Mouse (Mus musculus) kidney, adult 8-10 months (tissue): ENCODE results near the gene Ncapd3.

Source experiments
- DNase-seq, 2 experiments: peaks; one replicate each; pipeline ENCODE4 v3.0.0; 2022

Gene Ncapd3

DNA sequence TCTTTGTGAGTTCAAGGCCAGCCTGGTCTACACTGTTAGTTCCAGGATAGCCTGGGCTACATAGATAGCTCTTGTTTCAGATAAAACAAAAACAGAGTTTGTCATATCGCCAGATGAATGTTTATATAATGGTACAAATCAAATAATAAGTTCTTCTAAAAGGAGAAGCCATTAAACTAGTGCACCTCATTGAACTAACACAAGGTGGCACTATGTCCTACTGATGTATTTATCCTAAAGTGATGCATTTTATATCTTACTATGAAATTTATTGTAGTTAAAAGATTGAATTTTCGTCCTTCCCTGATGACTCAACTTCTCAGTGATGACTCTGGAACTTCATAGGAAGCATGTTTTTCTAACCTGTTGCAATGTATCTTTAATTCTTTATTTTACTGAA lies 19.5 kb downstream of the Ncapd3 start:
- no peak for DNase-seq

DNA sequence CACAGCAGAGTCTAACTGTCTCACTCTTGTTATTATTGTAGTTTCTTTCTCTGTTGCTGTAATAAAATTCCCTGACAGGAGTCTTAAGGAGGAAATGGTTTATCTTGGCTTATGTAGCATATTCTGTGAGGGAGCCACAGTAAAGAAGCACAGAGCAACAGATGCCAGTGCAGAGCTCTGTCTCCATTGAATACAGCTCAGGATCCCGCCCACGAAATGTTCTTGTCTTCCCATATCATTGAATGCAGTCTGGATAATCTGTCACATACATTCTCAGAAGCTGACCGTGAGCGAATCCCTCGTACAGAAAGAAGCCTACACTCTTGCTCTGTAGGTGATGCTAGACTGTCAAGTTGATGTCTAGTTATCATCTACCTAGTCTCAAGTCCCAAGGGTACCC lies 28.4 kb downstream of the Ncapd3 start:
- DNase-seq, result no peak

DNA sequence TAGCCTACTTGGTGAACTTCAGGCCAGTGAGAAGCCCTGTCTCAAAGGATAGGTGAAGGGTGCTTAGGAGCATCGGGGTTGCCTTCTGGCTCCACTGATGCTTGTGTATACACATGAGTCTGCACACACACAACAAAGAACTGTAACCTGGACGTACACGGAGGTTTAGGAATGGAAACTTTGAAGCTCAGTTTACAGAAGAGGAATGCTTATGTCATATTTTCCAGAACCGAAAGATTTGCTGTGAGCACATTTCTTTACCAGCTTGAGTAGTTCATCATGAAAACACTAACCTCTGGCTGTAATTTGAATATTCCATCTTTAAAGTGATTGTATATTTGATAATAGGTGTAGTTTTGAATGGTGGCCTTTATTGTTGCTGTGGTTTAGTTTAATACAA lies 40.9 kb downstream of the Ncapd3 start:
- no peak for DNase-seq

DNA sequence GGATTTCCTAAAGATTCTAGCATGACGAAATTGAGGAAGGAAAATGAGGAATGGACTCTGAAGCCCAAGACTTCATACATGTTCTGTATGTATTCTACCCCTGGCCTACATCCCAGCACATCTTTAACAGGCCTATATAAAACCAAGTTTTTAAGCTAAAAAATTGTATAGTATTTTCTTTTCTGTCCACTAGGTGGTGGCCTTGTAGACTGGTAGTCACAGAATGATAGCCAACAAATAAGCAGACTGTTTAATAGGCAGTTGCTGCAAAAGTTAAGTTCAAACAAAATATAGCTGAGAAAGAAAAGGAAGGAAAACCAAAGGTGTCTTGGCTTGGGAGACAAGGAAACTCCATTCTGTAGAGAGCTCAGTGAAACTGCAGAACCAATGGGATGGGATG lies 44.7 kb downstream of the Ncapd3 start:
- no peak for DNase-seq

DNA sequence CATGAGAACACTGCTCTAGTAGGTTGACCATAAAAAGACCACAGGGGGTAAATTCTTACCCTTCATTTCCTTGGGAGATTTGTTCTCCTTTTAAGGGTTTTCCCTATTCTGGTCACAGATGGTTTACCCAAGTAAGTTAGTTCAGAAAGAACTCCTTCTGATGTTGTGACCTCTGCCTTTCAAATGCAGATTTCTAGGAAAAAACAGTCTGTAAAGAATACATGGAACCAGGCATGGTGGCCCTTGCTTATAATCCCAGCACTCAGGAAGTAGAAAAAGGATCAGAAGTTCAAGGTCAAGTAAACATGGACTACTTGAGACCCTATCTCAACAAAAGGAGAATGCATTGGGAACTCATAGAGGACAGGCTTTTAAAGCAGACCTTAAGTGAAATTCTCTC lies 45.8 kb downstream of the Ncapd3 start:
- no peak for DNase-seq

DNA sequence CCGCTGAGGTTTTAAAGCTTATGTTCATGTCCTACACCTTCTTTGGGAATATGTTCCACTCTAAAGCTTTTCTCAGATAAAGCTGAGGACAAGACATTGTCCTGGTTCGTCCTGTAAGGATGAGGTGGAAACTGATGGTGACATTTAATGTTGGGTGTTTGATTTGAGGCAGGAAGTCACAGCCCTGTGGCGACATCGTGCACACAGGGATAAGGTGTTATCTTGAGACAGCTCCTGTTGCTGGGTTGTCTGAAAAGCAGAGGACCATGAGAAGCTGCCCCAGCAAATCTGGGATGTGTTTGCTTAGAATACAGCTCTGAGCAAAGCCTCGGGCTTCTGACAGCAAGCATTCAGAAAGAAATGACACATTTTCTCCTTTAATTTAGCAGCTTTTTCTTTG lies 56.3 kb downstream of the Ncapd3 start:
- DNase-seq, result no peak

GRCm38 (mm10) chr9:27087402-27087801 lies 57.4 kb downstream of the Ncapd3 start:
- DNase-seq, result no peak

DNA sequence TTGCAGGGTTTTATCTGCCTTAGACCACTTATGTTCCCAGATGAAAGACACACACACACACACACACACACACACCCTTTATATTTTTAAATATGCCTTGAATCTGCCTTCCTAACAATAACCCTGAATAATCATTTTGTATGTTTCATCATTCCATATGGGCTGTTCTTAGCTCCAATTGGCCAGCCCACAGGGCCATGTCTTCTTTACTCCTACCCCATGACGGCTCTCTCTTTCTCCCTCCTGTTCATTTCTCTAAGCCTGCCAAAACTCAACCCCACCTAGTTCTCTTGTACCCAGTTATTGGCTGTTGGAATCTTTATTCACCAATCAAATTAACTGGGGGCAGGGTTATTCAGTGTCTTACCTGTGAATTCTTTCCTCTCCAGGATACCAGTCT lies 60.2 kb downstream of the Ncapd3 start:
- no peak for DNase-seq

DNA sequence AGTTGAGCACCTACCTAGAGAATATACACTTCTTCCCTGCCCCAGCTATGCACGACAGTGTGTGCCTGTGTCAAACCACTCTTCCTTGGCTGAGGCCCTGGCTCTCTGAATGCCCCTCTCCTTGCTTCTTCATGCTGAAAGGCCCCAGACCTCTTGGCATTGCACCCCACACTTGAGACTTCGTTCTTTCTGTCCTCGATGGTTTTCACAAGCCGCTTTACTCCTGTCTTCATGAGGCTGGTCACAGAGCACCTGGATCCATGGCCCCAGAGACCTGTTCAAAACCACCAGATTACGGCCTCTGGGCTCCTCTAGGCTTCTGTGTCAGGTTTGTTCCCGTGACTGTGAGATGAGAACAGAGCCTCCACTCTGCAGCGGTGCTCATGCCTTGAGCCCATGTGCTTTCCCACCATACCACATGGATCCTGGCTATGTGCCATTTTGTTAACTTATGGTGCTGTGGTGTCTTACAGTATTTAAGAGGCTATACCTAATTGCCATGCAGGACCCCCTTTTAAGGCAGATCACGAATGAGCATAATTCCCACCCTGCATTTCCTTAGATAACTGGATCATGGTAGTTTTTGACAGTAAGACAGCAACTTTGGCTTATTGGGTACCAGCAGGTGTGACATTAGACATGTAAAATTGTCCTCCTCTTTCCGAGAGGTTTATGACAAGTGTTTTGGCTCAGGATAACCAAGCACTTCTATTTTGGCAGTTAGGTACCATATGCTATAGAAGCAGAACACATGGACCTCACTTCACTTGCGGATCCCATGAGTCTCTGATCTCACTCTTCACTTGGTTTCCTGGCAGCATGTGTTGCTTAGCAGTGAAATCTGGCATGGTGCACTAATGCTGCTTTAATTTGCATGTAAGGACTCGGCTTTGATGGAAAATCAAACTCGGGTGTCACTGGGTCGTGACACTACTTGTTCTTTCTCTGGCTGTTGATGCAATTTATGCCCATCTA lies 61.1 kb downstream of the Ncapd3 start:
- no peak for DNase-seq

- no peak for DNase-seq
Measured at GRCm38 (mm10) chr9:27092916-27093315, 62.9 kb downstream of the Ncapd3 start.

DNA sequence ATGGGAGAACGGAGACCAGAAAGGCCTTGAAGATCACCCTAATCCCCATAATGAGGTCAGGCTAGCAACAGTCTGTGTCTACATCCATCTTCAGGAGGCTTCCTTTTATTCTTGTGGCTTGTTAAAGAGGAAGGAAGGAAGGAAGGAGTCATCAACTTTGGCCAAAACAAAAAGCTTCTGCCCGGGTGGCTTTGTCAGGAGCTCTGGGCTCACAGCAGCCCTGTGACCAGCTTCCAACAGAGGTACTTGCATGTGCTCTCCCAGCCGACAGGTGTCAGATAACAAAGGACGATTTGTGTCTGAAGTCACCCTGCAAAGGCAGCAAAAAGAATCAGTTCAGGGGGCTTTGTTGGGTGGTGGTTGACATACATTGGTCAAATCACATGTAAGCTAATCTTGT lies 68.1 kb downstream of the Ncapd3 start:
- peak in 1 of 2 experiments; percentile 20 for DNase-seq

DNA sequence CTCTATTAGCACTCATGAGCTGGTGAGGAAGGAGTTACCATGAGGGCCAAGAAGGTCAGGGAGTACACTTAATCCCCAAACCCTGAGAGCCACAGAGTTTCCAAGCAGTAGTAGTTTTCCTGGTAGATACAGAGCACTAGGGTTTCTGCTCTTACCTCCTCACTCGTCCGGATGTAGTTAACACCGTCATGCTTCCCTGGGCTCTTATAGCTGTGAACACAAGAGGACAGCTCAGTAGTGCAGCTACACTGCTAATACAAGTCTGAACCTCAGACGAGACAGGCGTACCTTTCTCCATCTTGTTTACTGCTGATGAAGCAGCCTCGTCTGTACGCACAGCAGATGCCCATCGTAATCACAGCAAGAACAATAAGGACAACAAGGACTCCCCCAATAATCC lies 68.6 kb downstream of the Ncapd3 start:
- no peak for DNase-seq

- DNase-seq, result no peak
Measured at GRCm38 (mm10) chr9:27099474-27099873, 69.5 kb downstream of the Ncapd3 start.

- DNase-seq, result no peak
Measured at GRCm38 (mm10) chr9:27101466-27101865, 71.5 kb downstream of the Ncapd3 start.

- peak in 1 of 2 experiments; percentile 54 for DNase-seq
Measured at GRCm38 (mm10) chr9:27106081-27106480, 76.1 kb downstream of the Ncapd3 start.

DNA sequence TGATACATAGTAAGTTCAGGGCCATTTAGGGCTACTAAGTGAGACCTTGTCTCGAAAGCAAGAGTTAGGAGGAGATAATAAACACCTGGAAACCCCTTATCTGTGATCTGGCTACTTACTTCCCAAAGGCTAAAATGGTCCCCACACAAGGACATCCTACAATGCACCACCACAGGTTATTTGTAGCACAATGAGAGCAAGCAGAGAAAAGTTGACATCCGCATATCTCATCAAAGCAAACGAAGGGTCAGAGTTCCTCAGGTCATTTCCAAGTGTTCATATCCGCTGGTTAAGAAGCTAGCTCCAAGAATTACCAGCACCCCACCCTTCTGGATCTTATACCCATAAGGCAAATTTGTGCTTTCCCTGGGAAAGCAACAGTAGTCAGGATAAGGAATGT lies 78.5 kb downstream of the Ncapd3 start:
- DNase-seq, result peak in 1 of 2 experiments; percentile 58

- DNase-seq, result peak; percentile 69 to 85
Measured at GRCm38 (mm10) chr9:27109533-27110514, 79.8 kb downstream of the Ncapd3 start.

DNA sequence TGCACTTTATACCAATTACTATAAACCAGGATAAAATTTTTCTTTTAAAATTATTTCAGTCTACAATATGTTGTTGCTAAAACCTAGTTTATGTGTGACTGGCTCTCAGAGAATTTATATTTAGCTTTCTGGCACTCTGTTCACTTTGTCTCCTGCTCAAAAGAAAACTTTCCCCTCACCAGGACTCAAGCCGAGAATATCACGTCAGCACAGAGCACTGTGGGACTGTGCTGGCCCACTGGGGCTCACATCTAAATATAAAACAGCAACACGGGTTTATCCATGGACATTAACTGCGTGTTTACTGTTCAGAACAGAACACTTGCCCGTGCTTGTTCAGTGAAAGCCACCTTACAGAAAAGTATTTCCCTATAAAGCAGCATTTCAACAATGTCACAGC lies 80.7 kb downstream of the Ncapd3 start:
- no peak for DNase-seq

DNA sequence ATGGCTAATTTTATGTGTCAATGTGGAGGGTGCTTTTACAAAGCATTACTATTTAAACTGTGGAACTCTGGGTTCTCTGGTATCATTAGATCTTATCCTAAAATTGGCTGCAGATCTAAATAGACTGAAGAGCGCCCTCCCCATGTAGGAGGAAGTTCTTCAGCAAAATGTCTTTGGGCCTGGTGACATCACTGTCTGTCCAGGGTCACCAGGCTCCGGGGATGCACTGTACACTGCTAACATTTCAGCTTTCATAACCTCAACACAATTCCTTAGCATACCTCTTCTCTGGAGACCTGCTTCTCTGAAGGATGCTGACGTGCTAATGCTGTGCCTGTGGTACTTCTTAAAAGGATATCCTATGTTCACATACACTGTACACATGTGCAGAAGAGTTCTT lies 81.8 kb downstream of the Ncapd3 start:
- DNase-seq, result no peak

DNA sequence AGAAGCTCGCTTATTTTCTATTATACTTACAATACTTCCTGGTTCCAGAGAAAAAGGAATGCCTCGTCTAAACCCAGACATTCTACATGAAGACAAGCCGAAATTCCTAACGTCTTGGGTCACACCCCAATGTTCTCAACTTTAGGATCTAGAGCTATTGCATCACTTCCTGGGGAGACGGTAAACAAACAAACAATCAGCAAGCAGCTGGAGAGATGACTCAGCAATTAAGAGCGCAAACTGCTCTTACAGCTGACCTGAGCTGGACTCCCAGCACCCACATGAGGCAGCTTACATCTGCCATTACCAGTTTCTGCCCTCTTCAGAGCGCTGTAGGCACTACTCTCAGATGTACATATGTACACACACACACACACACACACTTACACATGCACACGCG lies 91.3 kb downstream of the Ncapd3 start:
- no peak for DNase-seq

GRCm38 (mm10) chr9:27122076-27122475 lies 92.1 kb downstream of the Ncapd3 start:
- no peak for DNase-seq

GRCm38 (mm10) chr9:27122963-27123362 lies 93.0 kb downstream of the Ncapd3 start:
- no peak for DNase-seq

DNA sequence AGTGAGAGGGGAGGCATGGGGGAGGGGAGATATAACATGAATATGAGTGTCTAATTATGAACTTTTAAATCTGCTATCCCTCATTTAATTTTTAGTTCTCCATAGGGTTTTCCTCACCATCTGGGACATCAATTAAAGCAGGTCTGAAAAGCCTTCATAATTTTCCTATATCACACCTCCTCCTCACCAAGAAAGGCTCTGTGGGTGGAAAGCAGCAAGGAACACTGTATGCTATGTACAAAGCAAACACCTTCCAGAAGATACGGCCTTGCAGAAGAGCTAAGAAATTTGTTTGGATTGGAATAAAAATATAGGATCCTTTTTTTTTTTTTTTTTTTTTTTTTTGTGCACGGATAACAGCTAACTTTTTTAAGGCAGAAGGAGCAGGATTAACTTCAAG lies 94.0 kb downstream of the Ncapd3 start:
- DNase-seq, result no peak

DNA sequence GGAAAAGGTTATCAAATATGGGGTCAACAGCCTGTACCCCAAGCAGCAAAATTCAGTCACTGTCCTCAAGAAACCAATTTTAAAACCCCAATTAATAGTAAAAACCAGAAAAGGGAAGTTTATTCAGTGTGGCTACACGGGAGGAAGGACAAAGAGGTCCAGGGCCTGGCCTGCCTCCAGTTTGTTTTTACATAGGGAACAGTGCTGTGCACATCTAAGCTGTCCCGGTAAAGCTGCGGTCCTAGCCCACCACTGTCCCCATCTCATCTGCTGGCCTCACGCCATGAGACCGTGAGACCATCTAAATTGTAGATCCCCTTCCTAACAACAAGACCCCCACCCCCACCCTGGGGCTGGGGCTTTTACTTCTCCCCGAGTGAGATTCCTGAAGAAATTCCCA lies 95.5 kb downstream of the Ncapd3 start:
- DNase-seq, result no peak
